ENCODE assay signal across 10 mouse cellular contexts in the genomic region with DNA sequence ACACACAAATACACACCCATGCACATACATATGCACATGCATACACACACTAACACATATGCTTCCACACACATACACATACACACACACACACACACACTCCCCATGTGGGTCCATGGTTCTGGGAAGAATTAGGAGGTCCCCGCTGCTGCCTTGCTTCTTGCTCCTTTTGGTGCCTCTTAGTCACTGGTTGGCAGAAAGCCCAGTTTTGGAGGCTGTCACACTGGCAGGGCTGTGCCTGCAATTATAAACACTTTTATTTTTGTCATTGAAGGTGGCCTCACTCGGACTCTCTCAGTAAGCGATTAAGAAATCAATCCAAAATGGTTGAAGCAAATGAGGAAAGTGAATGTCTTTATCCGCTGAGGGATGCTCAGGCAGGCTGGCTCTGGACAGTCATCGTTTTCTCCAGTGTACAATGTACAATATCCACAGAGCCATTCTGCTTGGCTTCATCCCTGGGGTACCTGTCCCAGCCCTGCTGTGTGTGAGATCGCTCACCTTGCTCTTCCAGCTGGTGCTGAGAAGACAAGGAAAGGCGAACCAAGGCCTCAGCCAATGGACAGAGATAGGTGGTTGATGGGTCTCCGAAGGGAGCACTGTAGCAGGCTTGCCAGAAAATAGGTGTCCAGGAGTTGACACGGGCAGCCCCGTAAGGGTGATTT.
A peak's percentile ranks its signal among the peaks of the same experiment; 100 is the strongest.
DNase-seq lines count a peak whose midpoint lies in the region; ATAC-seq lines count a peak whose summit lies in the region.
"Had no signal": no experiment of that assay in that cellular context is flagged by ENCODE, and none has a peak within 500 bp of the region (broad histone marks: within the 10 kb centered on the region; RNA-seq: fewer than 3 reads in every experiment).

No protein-coding gene starts in this region.

- H3K4me2 ChIP-seq in kidney, embryonic 14.5 days (replicated peaks; ENCODE audit: low read depth, low read length), result no peak overlapping the region
- H3K4me2 ChIP-seq: embryonic facial prominence, embryonic 13.5 days; limb, embryonic 13.5 days had no signal

- no peak overlapping the region for H3K4me3 ChIP-seq in kidney, embryonic 14.5 days (ENCODE audit: low read length)
- H3K4me3 ChIP-seq: embryonic facial prominence, embryonic 13.5 days; limb, embryonic 13.5 days had no signal

- DNase-seq in kidney, postnatal 10 days, result peak; percentile 9
- DNase-seq in adrenal gland, postnatal 36 days, result peak; percentile 69 to 72
- DNase-seq in heart, adult 9 months (ENCODE audit: low spot score in 2 of 2), result peak; percentile 7 to 31
- peak; percentile 40 to 79 for DNase-seq in left cerebral cortex, adult 9 months (ENCODE audit: low spot score in 2 of 2)
- no peak for DNase-seq in liver
- DNase-seq in embryo, embryonic 10 days (ENCODE audit: low spot score), result no peak

- no peaks in the 10 kb centered on the region for H3K4me1 ChIP-seq in kidney, embryonic 14.5 days (ENCODE audit: control insufficient read depth, insufficient read depth, low read length)
- H3K4me1 ChIP-seq: embryonic facial prominence, embryonic 13.5 days; limb, embryonic 13.5 days had no signal

- H3K9me3 ChIP-seq in kidney, embryonic 14.5 days (ENCODE audit: control insufficient read depth, low read length), result no peaks in the 10 kb centered on the region
- H3K9me3 ChIP-seq: embryonic facial prominence, embryonic 13.5 days; limb, embryonic 13.5 days had no signal

- ATAC-seq in kidney, embryonic 14.5 days (ENCODE audit: low FRiP score, low TSS enrichment), result no peak
- no peak for ATAC-seq in megakaryocyte progenitor cell, adult 5-6 weeks (replicated peaks; ENCODE audit: poor library complexity)

- WGBS in kidney, embryonic 14.5 days, result 81% methylated on average over 10 of the region's 10 CpGs

- no peaks in the 10 kb centered on the region for H3K36me3 ChIP-seq in kidney, embryonic 14.5 days (ENCODE audit: control insufficient read depth, insufficient read depth, low read length)
- H3K36me3 ChIP-seq: embryonic facial prominence, embryonic 13.5 days; limb, embryonic 13.5 days had no signal

- H3K27me3 ChIP-seq in kidney, embryonic 14.5 days (ENCODE audit: control insufficient read depth, insufficient read depth, low read length), result no peaks in the 10 kb centered on the region
- H3K27me3 ChIP-seq: embryonic facial prominence, embryonic 13.5 days; limb, embryonic 13.5 days had no signal

- no peak overlapping the region for H3K27ac ChIP-seq in kidney, embryonic 14.5 days (ENCODE audit: low read depth, low read length)
- H3K27ac ChIP-seq: embryonic facial prominence, embryonic 13.5 days; limb, embryonic 13.5 days had no signal

- H3K9ac ChIP-seq in kidney, embryonic 14.5 days (ENCODE audit: low read depth, low read length), result no peak overlapping the region
- H3K9ac ChIP-seq: embryonic facial prominence, embryonic 13.5 days; limb, embryonic 13.5 days had no signal

Comparison
In these comparisons a context has a peak if more than half of its experiments do, and no peak if none do; other contexts are left out.
1. DNase-seq: peak in kidney, postnatal 10 days (single experiment), adrenal gland, postnatal 36 days (2 of 2), heart, adult 9 months (2 of 2) and left cerebral cortex, adult 9 months (2 of 2); none in liver (single experiment) and embryo, embryonic 10 days (single experiment).